Mouse (Mus musculus) inflammation-experienced regulatory T-cells, adult 6 months (primary cell): Measurements from ENCODE around the gene Htt. TPM values are rescaled to one million over a fixed set of nuclear protein-coding genes. Genes with fewer than 3 reads are reported as not detected.
"Not testable (repeated sequence)": the region's sequence is repeated elsewhere in the genome, so short reads cannot be mapped to it uniquely, and the experiment has no call there.

Source experiments
- ATAC-seq: one replicate; pipeline ENCODE4 v1.8.0; 2017
- polyA plus RNA-seq, 3 experiments: library from polyadenylated mRNA; unstranded; fragments of 100-300 nt; shearing (Covaris generic); gene quantifications; one replicate each; pipeline ENCODE4 v1.2.1; 2017

The Htt gene
- polyA plus RNA-seq, result 10 to 100 TPM; 12.5 to 30.3 (median 25.3) TPM

DNA sequence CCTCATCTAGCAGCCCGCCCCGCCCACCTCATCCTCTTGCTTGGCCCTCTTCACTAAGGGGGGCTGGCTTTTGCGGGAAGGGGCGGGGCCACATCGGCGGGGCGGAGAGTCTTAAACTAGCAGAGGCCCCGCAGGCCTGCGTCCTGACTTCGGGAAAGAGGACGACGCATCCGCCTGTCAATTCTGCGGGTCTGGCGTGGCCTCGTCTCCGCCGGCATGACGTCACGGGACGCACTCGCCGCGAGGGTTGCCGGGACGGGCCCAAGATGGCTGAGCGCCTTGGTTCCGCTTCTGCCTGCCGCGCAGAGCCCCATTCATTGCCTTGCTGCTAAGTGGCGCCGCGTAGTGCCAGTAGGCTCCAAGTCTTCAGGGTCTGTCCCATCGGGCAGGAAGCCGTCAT, at the start of gene Htt:
Gene Htt, plus strand, starts transcription at position 232 of the 400 bp plus-strand sequence.
- peak; percentile 95 for ATAC-seq

DNA sequence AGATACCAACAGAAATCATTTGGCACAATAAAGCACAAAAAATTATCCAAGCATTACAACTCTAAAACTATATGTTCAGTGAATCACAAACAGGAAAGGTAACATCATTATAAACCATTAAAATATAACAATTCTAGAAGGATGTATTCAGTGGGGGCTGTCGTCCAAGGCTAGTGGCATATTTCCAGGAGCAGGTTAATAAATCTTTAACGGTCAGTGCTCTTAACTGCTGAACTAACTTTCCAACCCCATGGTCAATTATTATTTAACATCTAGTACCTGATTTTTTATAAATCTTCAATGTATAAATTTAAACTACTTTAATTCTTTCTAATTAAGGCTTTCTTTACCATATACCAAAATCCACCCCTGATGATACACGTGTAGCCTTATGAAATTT, 47.2 kb upstream of the Htt start:
- ATAC-seq, result not testable (repeated sequence)

DNA sequence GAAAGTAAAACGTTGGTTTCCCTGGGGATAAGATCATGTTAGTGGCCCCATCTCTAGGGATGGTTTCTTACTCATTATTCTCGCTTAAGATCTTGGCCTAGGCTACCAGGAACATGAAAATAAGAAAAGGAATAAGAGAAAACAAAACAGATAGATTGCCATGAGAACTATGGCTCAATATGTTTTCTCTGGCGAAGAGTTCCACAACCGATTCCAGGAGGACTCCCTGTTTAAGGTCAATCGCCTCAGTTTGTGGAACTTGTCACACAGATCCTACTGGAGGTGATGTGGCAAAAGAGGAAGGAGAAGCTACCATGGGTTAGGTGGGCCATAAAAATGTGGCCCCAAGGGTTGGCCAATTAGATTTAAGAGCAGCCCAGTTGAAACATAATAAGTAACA, 46.7 kb upstream of the Htt start:
- no peak for ATAC-seq

DNA sequence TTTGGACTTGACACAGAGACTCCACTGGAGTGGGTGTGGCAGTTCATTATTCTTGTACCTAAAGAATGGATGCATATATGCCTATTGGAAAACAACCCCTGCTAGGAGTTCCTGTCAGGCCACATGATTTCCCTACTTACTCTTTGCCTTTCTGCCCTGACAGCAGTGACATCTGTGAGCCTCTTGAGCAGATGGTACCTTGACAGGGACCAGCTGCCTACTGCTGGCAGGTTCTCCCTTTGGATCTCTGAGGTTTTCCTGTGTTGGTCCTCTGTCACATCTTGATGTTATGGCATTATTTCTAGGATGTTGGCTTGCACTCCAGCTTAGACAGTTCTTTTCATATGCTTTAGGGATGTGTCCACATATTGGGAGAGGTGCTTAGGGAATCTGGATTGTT, 32.4 kb upstream of the Htt start:
- ATAC-seq, result no peak

DNA sequence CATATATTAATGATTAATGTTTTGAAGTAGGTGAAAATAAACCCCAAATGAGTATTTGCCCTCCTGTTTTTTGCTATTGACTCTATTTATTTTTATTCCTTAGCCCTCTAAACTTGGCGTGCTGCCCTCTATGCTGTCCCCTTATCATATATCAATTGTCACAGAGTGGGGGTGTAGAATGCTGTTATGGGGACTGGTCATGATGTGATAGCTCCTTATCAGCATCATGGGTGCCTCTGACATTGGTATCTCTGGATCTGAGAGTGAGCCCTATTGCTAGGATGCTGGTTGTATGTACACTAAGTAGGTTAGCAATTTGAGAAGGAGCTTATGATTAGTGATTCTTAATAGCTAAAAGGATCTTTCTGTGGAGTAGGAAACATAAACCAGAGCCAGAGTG, 31.3 kb upstream of the Htt start:
- no peak for ATAC-seq

DNA sequence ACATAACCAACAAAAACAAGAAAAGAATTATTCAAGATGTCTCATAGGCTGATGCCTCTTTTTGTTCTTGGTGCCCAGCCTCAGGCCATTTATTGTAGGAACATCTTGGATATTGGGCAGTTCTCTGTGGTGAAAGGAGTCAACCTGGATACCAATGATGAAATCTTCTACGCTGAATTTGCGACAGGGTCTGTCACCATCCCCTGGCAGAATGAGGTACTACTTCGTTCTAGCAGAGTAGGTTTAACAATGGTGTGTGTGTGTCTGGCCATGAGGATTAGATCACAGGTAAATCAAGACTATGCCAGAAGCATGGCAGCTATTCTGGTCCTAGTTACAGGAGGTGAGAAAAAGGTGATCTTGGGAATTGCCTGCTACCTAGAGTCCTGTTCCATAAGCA, 10.1 kb upstream of the Htt start:
- ATAC-seq, result no peak

DNA sequence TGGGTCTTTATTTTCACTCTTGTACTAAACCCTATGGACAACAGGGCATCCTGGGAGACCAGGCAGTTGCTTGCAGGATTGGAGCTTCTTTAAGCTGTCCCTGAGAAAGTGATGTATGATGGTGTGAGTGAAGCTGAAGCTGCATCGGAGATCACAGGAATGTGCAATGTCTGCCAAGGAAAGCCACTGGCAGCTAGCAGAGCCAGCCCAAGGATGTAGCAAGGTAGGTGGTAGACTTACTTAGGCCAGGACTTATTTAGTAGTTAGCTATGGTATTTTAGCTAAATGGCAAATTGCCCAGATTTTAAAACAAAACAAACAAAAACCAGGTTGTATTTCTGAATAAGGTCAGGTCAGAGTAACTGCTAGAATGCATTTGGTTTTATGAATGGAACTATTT, 2.8 kb upstream of the Htt start:
- no peak for ATAC-seq

DNA sequence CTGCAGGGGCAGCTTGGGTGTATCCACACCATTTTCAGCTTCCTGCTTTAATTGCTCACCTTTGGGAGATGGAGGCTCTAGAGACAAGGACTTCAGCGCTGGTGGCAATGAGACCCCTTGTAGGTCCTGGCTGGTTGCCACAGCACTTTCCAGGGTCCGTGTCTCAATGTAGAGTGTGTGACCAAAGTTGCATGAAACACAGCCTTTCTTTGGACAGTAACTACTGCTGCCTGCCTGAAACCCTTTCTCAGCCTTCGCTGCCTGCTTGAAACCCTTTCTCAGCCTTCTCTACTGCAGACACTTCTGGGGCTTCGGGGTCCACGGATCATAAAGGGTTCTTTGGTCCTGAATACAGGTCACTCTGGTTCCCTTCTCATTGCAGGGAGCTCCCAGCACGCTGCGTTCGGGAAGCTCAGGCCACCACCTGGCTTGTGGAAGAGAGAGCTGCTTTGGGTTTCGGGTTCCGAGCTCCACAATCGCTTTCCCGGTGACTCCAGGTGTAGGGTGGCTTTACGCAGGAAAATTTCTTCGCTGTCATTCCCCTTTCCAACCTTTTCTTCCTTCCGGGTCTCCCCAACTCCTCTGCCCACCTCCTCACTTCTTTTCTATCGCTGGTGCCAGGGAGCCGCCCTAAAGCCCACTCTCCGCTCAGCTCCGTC, 561 bp upstream of the Htt start:
- ATAC-seq, result no peak

DNA sequence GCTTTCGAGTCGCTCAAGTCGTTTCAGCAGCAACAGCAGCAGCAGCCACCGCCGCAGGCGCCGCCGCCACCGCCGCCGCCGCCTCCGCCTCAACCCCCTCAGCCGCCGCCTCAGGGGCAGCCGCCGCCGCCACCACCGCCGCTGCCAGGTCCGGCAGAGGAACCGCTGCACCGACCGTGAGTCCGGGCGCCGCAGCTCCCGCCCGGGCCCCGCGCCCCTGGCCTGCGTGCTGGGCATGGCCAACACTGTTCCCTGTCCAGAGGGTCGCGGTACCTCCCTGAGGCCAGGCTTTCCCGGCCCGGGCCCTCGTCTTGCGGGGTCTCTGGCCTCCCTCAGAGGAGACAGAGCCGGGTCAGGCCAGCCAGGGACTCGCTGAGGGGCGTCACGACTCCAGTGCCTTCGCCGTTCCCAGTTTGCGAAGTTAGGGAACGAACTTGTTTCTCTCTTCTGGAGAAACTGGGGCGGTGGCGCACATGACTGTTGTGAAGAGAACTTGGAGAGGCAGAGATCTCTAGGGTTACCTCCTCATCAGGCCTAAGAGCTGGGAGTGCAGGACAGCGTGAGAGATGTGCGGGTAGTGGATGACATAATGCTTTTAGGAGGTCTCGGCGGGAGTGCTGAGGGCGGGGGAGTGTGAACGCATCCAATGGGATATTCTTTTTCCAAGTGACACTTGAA, 533 bp downstream of the Htt start:
- peak; percentile 7 for ATAC-seq

DNA sequence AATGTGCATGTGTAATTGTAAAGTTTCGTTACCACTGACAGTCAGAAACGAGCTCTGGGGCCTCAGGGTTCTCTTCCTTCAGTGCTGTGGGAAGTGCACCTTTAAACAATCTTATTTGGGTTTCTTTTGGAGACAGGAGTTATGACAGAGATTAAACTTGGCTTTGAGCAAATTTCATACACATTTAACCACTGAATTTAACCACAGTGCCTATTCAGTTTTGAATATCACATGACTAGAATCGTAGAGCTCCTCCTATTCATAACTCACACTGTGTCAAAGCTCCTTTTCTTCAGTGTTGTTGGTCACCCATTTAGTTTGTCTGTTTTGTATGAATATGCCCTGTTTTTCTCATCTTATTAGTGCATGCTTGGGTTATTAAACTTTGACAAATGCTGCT, 10.3 kb downstream of the Htt start:
- peak; percentile 75 for ATAC-seq

DNA sequence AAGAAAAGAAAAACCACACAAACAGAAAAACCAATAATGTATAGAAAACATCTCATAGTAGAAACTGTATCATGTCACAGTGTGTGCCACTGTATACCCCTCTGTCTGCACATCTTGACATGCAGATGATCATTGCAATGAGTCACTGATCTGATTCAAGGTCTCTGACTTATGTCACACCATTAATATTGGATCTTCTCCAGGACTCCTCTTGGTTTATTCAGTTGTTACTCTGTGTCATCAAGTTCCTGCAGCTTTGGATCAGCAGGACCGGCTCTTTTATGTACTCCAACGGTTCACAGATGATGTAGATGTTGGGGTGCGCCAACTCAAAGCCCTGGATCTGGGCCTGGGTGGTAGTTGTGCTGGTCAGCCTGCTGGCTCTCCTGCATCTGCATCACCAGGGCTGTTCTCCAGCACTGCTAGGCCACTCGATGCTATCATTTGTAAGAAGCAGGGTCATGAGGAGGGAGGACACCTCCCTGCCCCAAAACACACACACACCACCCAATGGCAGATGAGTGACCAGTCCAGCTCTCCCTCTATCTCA, 11.2 kb downstream of the Htt start:
- ATAC-seq, result no peak

DNA sequence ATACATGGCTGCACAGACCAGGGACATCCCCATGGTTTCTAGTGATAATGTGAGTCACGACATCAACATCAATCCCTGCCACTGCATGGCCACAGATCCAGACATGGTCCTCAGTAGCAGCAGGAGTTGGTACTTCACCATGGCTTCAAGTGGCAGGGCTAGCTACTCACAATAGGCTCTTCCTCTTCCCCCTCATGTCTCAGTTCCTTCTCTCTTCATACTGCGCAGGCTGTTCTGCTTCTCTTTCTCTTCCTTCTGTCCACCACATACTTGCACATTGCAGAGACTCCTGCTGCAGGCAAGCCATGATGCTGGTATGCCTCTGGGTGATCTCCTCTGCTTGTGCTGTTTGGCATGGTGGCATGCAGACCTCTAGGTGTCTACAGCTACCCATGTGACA, 11.9 kb downstream of the Htt start:
- ATAC-seq, result no peak

DNA sequence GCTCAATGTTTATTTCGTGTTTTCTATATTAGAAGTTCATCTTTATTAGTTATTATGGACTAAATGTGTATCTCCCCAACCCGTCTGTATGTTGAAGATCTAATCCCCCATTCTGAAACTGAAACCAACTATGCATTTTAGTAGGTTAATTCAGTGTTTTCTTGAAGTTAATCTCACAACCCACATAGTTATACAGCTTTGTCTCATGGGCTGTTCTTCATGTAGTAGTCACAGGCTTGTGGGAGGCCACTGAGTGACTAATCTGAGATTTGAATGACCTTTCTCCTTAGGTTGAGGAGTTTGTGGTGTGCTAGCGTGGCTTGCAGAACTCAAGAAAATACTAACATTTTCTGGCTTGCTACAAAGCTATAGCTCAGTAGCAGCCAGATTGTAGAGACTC, 23.5 kb downstream of the Htt start:
- ATAC-seq, result peak; percentile 75

DNA sequence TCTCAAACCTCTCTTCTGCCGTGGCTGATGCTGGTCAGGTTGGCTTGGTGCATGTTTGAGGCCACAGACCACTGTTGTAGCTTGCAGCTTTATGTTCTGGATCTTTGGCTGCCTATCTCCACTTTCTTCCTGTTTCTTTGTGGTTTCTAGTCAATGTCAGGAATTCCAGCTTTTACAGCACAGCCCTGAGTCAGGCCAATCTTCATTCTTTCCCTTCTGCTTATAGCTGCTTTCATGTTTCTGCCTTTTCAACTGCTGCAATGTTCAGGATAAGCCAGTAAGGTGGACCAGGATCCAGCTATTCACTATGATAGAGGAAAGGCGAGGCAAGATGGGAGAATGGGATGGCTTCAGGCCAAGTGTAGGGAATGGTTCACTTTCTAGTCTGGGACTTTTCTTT, 29.6 kb downstream of the Htt start:
- no peak for ATAC-seq

DNA sequence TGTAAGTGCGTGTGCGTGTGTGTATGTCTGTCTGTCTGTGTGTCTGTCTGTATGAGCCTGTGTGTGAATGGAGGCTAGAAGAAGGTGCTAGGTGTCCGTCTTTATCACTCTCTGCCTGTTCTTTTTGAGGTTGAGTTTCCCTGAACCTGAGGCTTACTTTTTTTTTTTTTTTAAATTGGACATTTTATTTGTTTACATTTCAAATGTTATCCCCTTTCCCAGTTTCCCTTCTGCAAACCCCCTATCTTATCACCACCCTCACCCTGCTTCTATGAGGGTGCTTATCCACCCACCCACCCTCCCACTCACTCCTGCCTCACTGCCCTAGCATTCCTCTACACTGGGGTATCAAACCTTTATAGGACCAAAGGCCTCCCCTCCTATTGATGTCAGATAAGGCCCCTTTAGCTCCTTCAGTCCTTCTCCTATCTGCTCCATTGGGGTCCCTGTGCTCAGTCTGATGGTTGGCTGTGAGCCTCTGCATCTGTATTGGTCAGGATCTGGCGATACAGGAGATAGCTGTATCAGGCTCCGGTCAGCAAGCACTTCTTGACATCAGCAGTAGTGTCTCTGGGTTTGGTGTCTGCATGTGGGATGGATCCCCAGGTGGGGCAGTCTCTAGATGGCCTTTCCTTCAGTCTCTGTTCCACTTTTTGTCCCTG, 38.9 kb downstream of the Htt start:
- ATAC-seq, result no peak

DNA sequence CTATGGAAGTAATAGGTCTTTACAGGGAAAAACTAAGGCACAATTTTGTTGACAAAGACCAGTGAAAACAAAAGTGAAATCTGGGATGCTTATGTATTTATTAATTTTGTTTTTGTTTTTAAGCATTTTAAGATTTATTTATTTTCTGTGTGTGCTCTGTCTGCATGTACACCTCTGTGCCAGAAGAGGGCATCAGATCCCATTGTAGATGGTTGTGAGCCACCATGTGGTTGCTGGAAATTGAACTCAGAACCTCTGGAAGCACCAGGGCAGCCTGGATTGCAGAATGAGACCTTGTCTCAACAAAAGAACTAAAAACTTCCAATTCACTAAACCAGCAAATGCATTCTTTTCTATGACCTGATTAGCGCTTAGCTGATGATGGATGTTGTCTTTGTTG, 44.5 kb downstream of the Htt start:
- ATAC-seq, result no peak

DNA sequence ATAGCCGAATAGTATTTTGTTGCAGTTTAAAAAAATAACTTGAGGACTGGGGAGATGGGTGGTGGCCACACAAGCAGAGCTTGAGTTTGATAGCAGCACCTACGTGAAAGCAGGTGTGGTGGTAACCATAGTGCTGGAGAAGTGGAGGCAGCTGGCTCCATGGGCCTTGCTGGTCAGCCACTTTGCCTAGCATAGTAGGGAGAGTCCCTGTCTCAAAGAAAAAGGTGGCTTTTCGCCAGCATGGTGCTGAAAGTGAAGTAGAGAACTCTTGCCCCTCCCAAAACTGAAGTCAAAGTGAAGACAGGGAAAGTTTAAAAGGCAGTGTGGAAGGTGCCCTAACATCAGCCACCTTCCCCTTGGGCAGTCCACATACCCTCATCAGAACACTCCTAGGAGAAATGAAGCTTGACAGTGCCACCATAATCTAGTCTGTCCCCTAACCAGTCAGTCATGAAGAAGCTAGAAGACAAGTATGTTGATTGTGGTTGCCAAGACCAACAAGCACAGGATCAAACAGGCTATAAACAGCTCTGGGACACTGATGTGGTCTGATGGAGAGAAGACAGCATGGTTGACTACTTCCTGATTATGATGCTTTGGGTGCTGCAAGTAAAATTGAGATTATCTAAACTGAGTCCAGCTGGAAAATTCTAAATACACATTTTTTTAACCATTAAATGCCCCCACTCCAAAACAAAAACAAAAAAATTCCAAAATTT, 61.0 kb downstream of the Htt start:
- ATAC-seq, result no peak

DNA sequence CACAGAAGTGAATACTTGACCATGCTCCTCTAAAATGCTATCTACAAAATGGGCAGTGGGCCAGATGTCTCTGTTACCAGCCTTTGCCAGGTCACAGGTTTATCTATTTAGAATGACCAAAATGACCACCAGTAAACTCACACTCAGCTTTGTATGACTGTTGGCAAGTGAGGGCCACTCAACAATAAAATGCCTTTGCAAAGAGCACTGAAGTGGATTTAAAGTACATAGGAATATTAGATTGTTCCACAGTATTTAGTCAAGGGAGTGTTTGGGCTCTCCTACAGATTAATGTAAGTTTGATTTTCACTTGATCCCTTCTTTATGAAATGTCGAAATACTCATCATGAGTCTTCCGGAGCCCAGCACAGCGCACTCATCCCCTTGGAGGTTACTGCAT, 92.5 kb downstream of the Htt start:
- ATAC-seq, result no peak

DNA sequence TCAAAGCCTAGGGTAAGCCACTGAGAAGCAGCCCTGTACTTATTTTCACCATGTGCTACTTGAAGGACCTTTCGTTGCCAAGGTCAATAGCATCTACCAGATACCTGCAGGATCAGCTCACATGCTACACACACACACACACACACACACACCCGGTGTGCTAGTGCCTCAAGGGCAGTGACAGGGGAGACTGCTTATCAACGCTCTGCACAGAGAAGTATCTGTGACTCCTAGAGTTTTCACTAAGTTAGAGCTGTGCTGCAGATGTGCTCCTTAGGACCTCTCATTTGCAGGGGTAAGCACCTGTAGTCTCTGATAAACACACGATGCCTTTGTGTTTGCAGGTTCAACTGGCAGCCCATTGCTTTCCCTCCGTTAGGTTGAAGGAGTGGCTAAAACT, 103.8 kb downstream of the Htt start:
- no peak for ATAC-seq

DNA sequence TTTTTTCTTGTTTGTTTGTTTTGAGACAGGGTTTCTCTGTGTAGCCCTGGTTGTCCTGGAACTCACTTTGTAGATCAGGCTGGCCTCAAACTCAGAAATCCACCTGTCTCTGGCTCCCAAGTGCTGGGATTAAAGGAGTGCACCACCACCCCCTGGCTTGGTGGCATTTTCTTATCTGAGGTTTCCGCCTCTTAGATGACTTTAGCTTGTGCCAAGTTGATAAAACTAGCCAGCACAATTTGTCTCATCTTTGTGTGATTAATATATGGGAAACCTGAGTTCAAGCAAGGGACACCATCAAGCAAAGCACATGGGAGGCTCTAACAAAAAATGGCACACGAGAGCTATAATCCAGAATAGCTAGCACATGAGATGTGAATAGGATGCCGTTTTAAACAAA, 118.8 kb downstream of the Htt start:
- ATAC-seq, result not testable (repeated sequence)

DNA sequence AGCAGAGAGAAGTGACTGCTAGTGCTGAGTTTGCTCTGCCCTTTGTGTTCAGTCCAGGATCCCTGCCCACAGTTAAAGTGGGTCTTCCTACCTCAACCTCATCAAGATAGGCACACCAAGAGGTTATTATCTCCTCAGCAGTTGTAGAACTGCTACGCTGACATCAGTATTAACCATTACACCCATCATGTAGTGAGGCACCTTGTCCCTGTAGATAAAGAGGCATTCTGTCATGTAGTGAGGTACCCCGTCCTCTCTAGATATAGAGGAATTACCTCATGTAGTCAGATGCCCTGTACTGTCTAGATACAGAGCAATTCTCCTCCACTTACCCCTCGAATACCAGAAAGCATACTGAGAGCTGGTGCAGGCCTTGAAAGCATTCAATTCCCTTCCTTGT, 119.5 kb downstream of the Htt start:
- no peak for ATAC-seq

DNA sequence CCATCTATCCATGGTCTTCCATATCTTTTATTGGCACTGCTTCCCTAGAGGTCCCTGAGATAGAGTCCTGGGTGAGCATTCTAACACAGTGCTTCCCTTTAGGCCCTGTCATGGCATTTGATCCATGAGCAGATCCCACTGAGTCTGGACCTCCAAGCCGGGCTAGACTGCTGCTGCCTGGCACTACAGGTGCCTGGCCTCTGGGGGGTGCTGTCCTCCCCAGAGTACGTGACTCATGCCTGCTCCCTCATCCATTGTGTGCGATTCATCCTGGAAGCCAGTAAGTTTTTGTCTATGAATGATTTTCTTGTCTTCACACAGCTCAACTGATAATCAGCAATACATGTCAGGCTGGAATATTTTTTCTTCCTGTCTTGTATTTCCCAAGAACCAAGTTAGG, 123.7 kb downstream of the Htt start:
- ATAC-seq, result no peak

DNA sequence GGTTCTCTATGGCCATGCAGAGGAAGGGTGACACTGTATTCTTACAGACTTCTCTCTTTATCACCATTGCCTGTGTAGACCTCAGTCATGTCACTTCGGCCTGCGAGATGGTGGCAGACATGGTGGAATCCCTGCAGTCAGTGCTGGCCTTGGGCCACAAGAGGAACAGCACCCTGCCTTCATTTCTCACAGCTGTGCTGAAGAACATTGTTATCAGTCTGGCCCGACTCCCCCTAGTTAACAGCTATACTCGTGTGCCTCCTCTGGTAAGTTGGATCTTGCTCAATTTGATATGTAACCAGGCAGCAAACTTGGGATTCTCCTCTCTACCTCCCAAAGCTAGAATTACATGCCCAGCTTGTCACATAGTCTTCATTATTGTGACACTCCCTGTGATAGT, 127.7 kb downstream of the Htt start:
- no peak for ATAC-seq
